Mouse (Mus musculus): Measurements from ENCODE around the gene Pcsk5.
A peak's percentile ranks its signal among the peaks of the same experiment; 100 is the strongest.

The Pcsk5 gene

GRCm38 (mm10) chr19:17574564-17574963 is 262.9 kb downstream of the Pcsk5 start:
- ATAC-seq (ENCODE audit: low TSS enrichment) = no peak

GRCm38 (mm10) chr19:17572315-17572714 is 265.1 kb downstream of the Pcsk5 start:
- ATAC-seq (ENCODE audit: low TSS enrichment) = no peak

- no peak for ATAC-seq (ENCODE audit: low TSS enrichment)
These were observed 266.5 kb downstream of the Pcsk5 start for GRCm38 (mm10) chr19:17570936-17571335.

GRCm38 (mm10) chr19:17567264-17567663 is 270.2 kb downstream of the Pcsk5 start:
- ATAC-seq (ENCODE audit: low TSS enrichment) = no peak

GRCm38 (mm10) chr19:17566097-17566496 is 271.3 kb downstream of the Pcsk5 start:
- ATAC-seq (ENCODE audit: low TSS enrichment) = no peak

- no peak for ATAC-seq (ENCODE audit: low TSS enrichment)
These were observed 278.7 kb downstream of the Pcsk5 start for GRCm38 (mm10) chr19:17558764-17559163.

- ATAC-seq (ENCODE audit: low TSS enrichment) = no peak
These were observed 282.3 kb downstream of the Pcsk5 start for GRCm38 (mm10) chr19:17555159-17555558.

- ATAC-seq (ENCODE audit: low TSS enrichment) = no peak
These were observed 282.9 kb downstream of the Pcsk5 start for GRCm38 (mm10) chr19:17554571-17554970.

- no peak for ATAC-seq (ENCODE audit: low TSS enrichment)
These were observed 283.9 kb downstream of the Pcsk5 start for GRCm38 (mm10) chr19:17553396-17554100.

GRCm38 (mm10) chr19:17528746-17529532 is 308.5 kb downstream of the Pcsk5 start:
- no peak for ATAC-seq (ENCODE audit: low TSS enrichment)

- no peak for ATAC-seq (ENCODE audit: low TSS enrichment)
These were observed 311.9 kb downstream of the Pcsk5 start for GRCm38 (mm10) chr19:17525558-17525957.

- ATAC-seq (ENCODE audit: low TSS enrichment) = no peak
These were observed 323.0 kb downstream of the Pcsk5 start for GRCm38 (mm10) chr19:17514456-17514855.

GRCm38 (mm10) chr19:17511283-17511682 is 326.1 kb downstream of the Pcsk5 start:
- no peak for ATAC-seq (ENCODE audit: low TSS enrichment)

- no peak for ATAC-seq (ENCODE audit: low TSS enrichment)
These were observed 333.2 kb downstream of the Pcsk5 start for GRCm38 (mm10) chr19:17504212-17504611.

GRCm38 (mm10) chr19:17498586-17499235 is 338.7 kb downstream of the Pcsk5 start:
- peak; percentile 82 for ATAC-seq (ENCODE audit: low TSS enrichment)

GRCm38 (mm10) chr19:17496131-17496530 is 341.3 kb downstream of the Pcsk5 start:
- ATAC-seq (ENCODE audit: low TSS enrichment) = no peak

- ATAC-seq (ENCODE audit: low TSS enrichment) = no peak
These were observed 345.4 kb downstream of the Pcsk5 start for GRCm38 (mm10) chr19:17491822-17492544.

- ATAC-seq (ENCODE audit: low TSS enrichment) = no peak
These were observed 346.1 kb downstream of the Pcsk5 start for GRCm38 (mm10) chr19:17491322-17491721.

- ATAC-seq (ENCODE audit: low TSS enrichment) = peak; percentile 31; the same call in 1 of the 2 replicates
These were observed 347.6 kb downstream of the Pcsk5 start for GRCm38 (mm10) chr19:17489866-17490141.

- no peak for ATAC-seq (ENCODE audit: low TSS enrichment)
These were observed 348.2 kb downstream of the Pcsk5 start for GRCm38 (mm10) chr19:17489041-17489865.

GRCm38 (mm10) chr19:17482126-17482790 is 355.2 kb downstream of the Pcsk5 start:
- ATAC-seq (ENCODE audit: low TSS enrichment) = no peak
